Mouse (Mus musculus) cortical plate, adult 2 months (tissue): ENCODE measurements around the gene Ttll3. TPM values are rescaled to one million over a fixed set of nuclear protein-coding genes. Genes with fewer than 3 reads are reported as not detected.

Experiments
- H3K27ac ChIP-seq: fragments of 200-500 bp; 2 replicates; pipeline ENCODE4 v1.5.1; 2012; ENCODE audit warnings: low read length, control low read depth, inconsistent platforms; ENCODE audit not compliant: insufficient read depth
- H3K4me1 ChIP-seq: fragments of 200-500 bp; 2 replicates; pipeline ENCODE4 v1.6.1; 2011; ENCODE audit warnings: low read length; ENCODE audit not compliant: control insufficient read depth, insufficient read depth
- H3K4me3 ChIP-seq: fragments of 200-500 bp; 2 replicates; pipeline ENCODE4 v1.5.1; 2011; ENCODE audit warnings: mild to moderate bottlenecking, low read length, control low read depth; ENCODE audit not compliant: insufficient read depth
- CTCF ChIP-seq: fragments of 200-500 bp; IDR thresholded peaks from 2 replicates; pipeline ENCODE4 v1.5.1; 2011; ENCODE audit warnings: mild to moderate bottlenecking, control low read depth, low read length; ENCODE audit not compliant: insufficient read depth; ENCODE audit errors: extremely low read depth
- POLR2A ChIP-seq: fragments of 200-500 bp; IDR thresholded peaks from 2 replicates; pipeline ENCODE4 v1.6.1; 2011; ENCODE audit warnings: mild to moderate bottlenecking, low read length, control low read depth; ENCODE audit not compliant: insufficient read depth; ENCODE audit errors: extremely low read depth
- polyA plus RNA-seq: library from polyadenylated mRNA; depleted of rRNA; stranded (reverse); fragments of >200 nt; gene quantifications from 2 replicates; pipeline ENCODE4 v1.2.3, GENCODE M21; 2012; rRNA removed

Ttll3 gene
- polyA plus RNA-seq, 1 experiment, result 26.0 TPM

GRCm38 (mm10) chr6:113443091-113443490 is 54.0 kb downstream of the Ttll3 start:
- H3K27ac ChIP-seq, result no peak overlapping the region
- peaks cover 2% of the 10 kb centered on the region; the same call in 1 of the 2 replicates for H3K4me1 ChIP-seq
- no peak for TF ChIP-seq POLR2A
- no peak for TF ChIP-seq CTCF
- H3K4me3 ChIP-seq, result peak overlapping the region; percentile 83

- no peak overlapping the region for H3K4me3 ChIP-seq
- H3K27ac ChIP-seq, result no peak overlapping the region
- peaks cover 2% of the 10 kb centered on the region; the same call in 1 of the 2 replicates for H3K4me1 ChIP-seq
- no peak for TF ChIP-seq CTCF
- TF ChIP-seq POLR2A, result no peak
These were observed 55.3 kb downstream of the Ttll3 start for GRCm38 (mm10) chr6:113444207-113444965.

- Histone ChIP-seq H3K4me3 (no peak overlapping the region), H3K4me1 (peaks cover 2% of the 10 kb centered on the region; the same call in 1 of the 2 replicates), H3K27ac (no peak overlapping the region)
- TF ChIP-seq CTCF, result no peak
- no peak for TF ChIP-seq POLR2A
These were observed 58.6 kb downstream of the Ttll3 start for GRCm38 (mm10) chr6:113447639-113448038.

GRCm38 (mm10) chr6:113451839-113452238 is 62.8 kb downstream of the Ttll3 start:
- Histone ChIP-seq H3K4me1 (no peaks in the 10 kb centered on the region), H3K27ac (no peak overlapping the region), H3K4me3 (no peak overlapping the region)
- no peak for TF ChIP-seq CTCF
- no peak for TF ChIP-seq POLR2A

- H3K27ac ChIP-seq, result no peak overlapping the region
- H3K4me3 ChIP-seq, result no peak overlapping the region
- TF ChIP-seq CTCF (no peak), POLR2A (no peak)
- H3K4me1 ChIP-seq, result no peaks in the 10 kb centered on the region
These were observed 65.9 kb downstream of the Ttll3 start for GRCm38 (mm10) chr6:113455007-113455406.

- Histone ChIP-seq H3K4me1 (no peaks in the 10 kb centered on the region), H3K4me3 (no peak within 1 kb of the TSS), H3K27ac (no peak within 1 kb of the TSS)
- TF ChIP-seq POLR2A, result no peak
- no peak for TF ChIP-seq CTCF
These were observed 69.0 kb downstream of the Ttll3 start, which contains the start of gene Il17re for GRCm38 (mm10) chr6:113457952-113458534. Il17re (plus strand) TSS chr6:113458484.

- Histone ChIP-seq H3K4me3 (no peak overlapping the region), H3K4me1 (no peaks in the 10 kb centered on the region), H3K27ac (no peak overlapping the region)
- no peak for TF ChIP-seq POLR2A
- no peak for TF ChIP-seq CTCF
These were observed 69.6 kb downstream of the Ttll3 start for GRCm38 (mm10) chr6:113458635-113459034.

- H3K4me3 ChIP-seq, result no peak overlapping the region
- no peak overlapping the region for H3K27ac ChIP-seq
- TF ChIP-seq POLR2A, result no peak
- no peak for TF ChIP-seq CTCF
- H3K4me1 ChIP-seq, result no peaks in the 10 kb centered on the region
These were observed 75.0 kb downstream of the Ttll3 start for GRCm38 (mm10) chr6:113464040-113464439.

Other genes with a start within 250 kb of the Ttll3 start
- 58.6 and 61.5 TPM in 2 replicates for gene Lhfpl4, start 193.9 kb upstream of the Ttll3 start, polyA plus RNA-seq
- gene Mtmr14, start 151.4 kb upstream of the Ttll3 start, polyA plus RNA-seq, result 22.0 and 23.2 TPM in 2 replicates
- 136 and 163 TPM in 2 replicates for gene Cpne9, start 107.0 kb upstream of the Ttll3 start, polyA plus RNA-seq
- 24.2 and 26.6 TPM in 2 replicates for gene Brpf1, start 82.1 kb upstream of the Ttll3 start, polyA plus RNA-seq
- 13.7 and 14.3 TPM in 2 replicates for gene Ogg1, start 62.3 kb upstream of the Ttll3 start, polyA plus RNA-seq
- gene Camk1, start 45.3 kb upstream of the Ttll3 start, polyA plus RNA-seq, result 119 and 123 TPM in 2 replicates
- gene Tada3, start 11.4 kb upstream of the Ttll3 start, polyA plus RNA-seq, result 57.1 and 57.3 TPM in 2 replicates
- 156 and 177 TPM in 2 replicates for gene Arpc4, start 11.1 kb upstream of the Ttll3 start, polyA plus RNA-seq
- 37.0 and 38.6 TPM in 2 replicates for gene Rpusd3, start 30.1 kb downstream of the Ttll3 start, polyA plus RNA-seq
- not detected in 2 replicates for gene Cidec, start 46.5 kb downstream of the Ttll3 start, polyA plus RNA-seq
- gene Jagn1, start 53.3 kb downstream of the Ttll3 start, polyA plus RNA-seq, result 51.8 and 54.0 TPM in 2 replicates
- gene Il17re, start 69.2 kb downstream of the Ttll3 start, polyA plus RNA-seq, result 0.42 and 0.75 TPM in 2 replicates
- gene Il17rc, start 82.2 kb downstream of the Ttll3 start, polyA plus RNA-seq, result 6.9 and 7.3 TPM in 2 replicates
- gene Creld1, start 94.0 kb downstream of the Ttll3 start, polyA plus RNA-seq, result 60.2 and 62.8 TPM in 2 replicates
- 46.2 and 46.3 TPM in 2 replicates for gene Prrt3, start 112.7 kb downstream of the Ttll3 start, polyA plus RNA-seq
- 90.0 and 95.2 TPM in 2 replicates for gene Emc3, start 142.4 kb downstream of the Ttll3 start, polyA plus RNA-seq
- gene Fancd2, start 142.4 kb downstream of the Ttll3 start, polyA plus RNA-seq, result 4.2 and 4.3 TPM in 2 replicates
- gene Fancd2os, start 211.5 kb downstream of the Ttll3 start, polyA plus RNA-seq, result 0.19 and 0.21 TPM in 2 replicates
- 425 and 442 TPM in 2 replicates for gene Brk1, start 215.5 kb downstream of the Ttll3 start, polyA plus RNA-seq
- 55.1 and 67.8 TPM in 2 replicates for gene Vhl, start 234.7 kb downstream of the Ttll3 start, polyA plus RNA-seq
- 23.7 and 24.7 TPM in 2 replicates for gene Irak2, start 249.2 kb downstream of the Ttll3 start, polyA plus RNA-seq